ENCODE assay signal across 19 mouse cellular contexts in the genomic region with DNA sequence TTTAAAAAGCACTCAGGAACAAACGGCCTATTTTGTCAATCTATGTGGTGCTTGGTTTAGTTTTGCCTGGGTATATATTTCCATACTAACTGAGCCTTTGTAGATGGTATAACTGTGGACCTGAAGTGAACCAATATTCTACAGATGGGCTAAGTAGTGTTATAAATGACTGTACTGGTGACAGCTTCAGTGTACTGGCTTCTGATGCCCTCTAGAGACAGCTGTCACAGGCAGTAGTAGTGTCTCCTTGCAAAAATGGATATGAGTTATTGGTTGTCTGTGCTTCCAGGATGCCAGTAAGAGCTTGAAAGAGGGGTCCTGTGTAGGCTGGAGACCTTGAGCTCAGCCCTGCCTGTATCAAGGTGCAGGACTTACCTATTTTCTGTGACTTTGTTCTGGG.
DNase-seq lines count a peak whose midpoint lies in the region; ATAC-seq and TF ChIP-seq lines count a peak whose summit lies in the region.
"Had no signal": no experiment of that assay in that cellular context is flagged by ENCODE, and none has a peak within 500 bp of the region (broad histone marks: within the 10 kb centered on the region; RNA-seq: fewer than 3 reads in every experiment).

No protein-coding gene starts in this region.

- H3K27me3 ChIP-seq in forebrain, embryonic 16.5 days (replicated peaks; ENCODE audit: control insufficient read depth, insufficient read depth, low read length): no peaks in the 10 kb centered on the region
- no peaks in the 10 kb centered on the region for H3K27me3 ChIP-seq in forebrain, embryonic 13.5 days
- H3K27me3 ChIP-seq in kidney, postnatal 0 days (ENCODE audit: insufficient read depth, low read length): no peaks in the 10 kb centered on the region
- H3K27me3 ChIP-seq: embryonic facial prominence, embryonic 15.5 days; forebrain, embryonic 15.5 days; hindbrain, embryonic 15.5 days; liver, embryonic 15.5 days; midbrain, embryonic 13.5 days had no signal

- 97% methylated on average over 1 of the region's 1 CpGs for WGBS in forebrain, embryonic 16.5 days
- WGBS in forebrain, embryonic 13.5 days: 95% methylated on average over 1 of the region's 1 CpGs
- 95% methylated on average over 1 of the region's 1 CpGs for WGBS in kidney, postnatal 0 days

- H3K27ac ChIP-seq in forebrain, embryonic 16.5 days (ENCODE audit: low read length): no peak overlapping the region
- no peak overlapping the region for H3K27ac ChIP-seq in forebrain, embryonic 13.5 days
- H3K27ac ChIP-seq in kidney, postnatal 0 days: no peak overlapping the region
- H3K27ac ChIP-seq: embryonic facial prominence, embryonic 15.5 days; forebrain, embryonic 15.5 days; hindbrain, embryonic 15.5 days; liver, embryonic 15.5 days; midbrain, embryonic 13.5 days had no signal

- ATAC-seq in forebrain, embryonic 16.5 days: peak; percentile 45; the same call in 1 of the 2 replicates
- ATAC-seq in forebrain, embryonic 13.5 days: no peak
- ATAC-seq in kidney, postnatal 0 days (replicated peaks; ENCODE audit: low FRiP score, low read depth): no peak
- ATAC-seq: forebrain, embryonic 15.5 days; midbrain, embryonic 13.5 days had no signal

- TF ChIP-seq CTCF in kidney, postnatal 0 days (IDR thresholded peaks at IDR 0.05; ENCODE audit: low read depth): peak; percentile 32; the same call in 1 of the 2 replicates

- no peak overlapping the region for H3K9ac ChIP-seq in forebrain, embryonic 16.5 days (replicated peaks; ENCODE audit: low read depth, low read length)
- H3K9ac ChIP-seq in forebrain, embryonic 13.5 days: no peak overlapping the region
- H3K9ac ChIP-seq in kidney, postnatal 0 days (ENCODE audit: low read depth, low read length): no peak overlapping the region
- H3K9ac ChIP-seq: embryonic facial prominence, embryonic 15.5 days; forebrain, embryonic 15.5 days; hindbrain, embryonic 15.5 days; liver, embryonic 15.5 days; midbrain, embryonic 13.5 days had no signal

- H3K4me1 ChIP-seq in forebrain, embryonic 16.5 days (replicated peaks; ENCODE audit: control insufficient read depth, insufficient read depth, low read length): no peaks in the 10 kb centered on the region
- no peaks in the 10 kb centered on the region for H3K4me1 ChIP-seq in forebrain, embryonic 13.5 days
- H3K4me1 ChIP-seq in kidney, postnatal 0 days (replicated peaks; ENCODE audit: insufficient read depth, low read length): peaks cover 16% of the 10 kb centered on the region; the same call in 1 of the 2 replicates
- H3K4me1 ChIP-seq: embryonic facial prominence, embryonic 15.5 days; forebrain, embryonic 15.5 days; hindbrain, embryonic 15.5 days had no signal

- peaks cover 9% of the 10 kb centered on the region for H3K36me3 ChIP-seq in forebrain, embryonic 16.5 days (ENCODE audit: control insufficient read depth, insufficient read depth)
- peaks cover 32% of the 10 kb centered on the region for H3K36me3 ChIP-seq in forebrain, embryonic 13.5 days (ENCODE audit: poor library complexity, severe bottlenecking)
- H3K36me3 ChIP-seq in kidney, postnatal 0 days (ENCODE audit: insufficient read depth, low read length): peaks cover 14% of the 10 kb centered on the region

- H3K4me2 ChIP-seq in forebrain, embryonic 16.5 days (ENCODE audit: low read length): no peak overlapping the region
- no peak overlapping the region for H3K4me2 ChIP-seq in forebrain, embryonic 13.5 days
- H3K4me2 ChIP-seq in kidney, postnatal 0 days (ENCODE audit: low read length): no peak overlapping the region
- H3K4me2 ChIP-seq: embryonic facial prominence, embryonic 15.5 days; forebrain, embryonic 15.5 days; hindbrain, embryonic 15.5 days; liver, embryonic 15.5 days; midbrain, embryonic 13.5 days had no signal

- DNase-seq in kidney, postnatal 0 days (ENCODE audit: low spot score): no peak
- no peak for DNase-seq in kidney, postnatal 4 days
- DNase-seq in thymus, postnatal 0 days (ENCODE audit: low spot score): peak; percentile 18
- no peak for DNase-seq in thymus, adult 18-20 months
- DNase-seq in kidney, postnatal 10 days: no peak
- no peak for DNase-seq in left cerebral cortex, adult 11 months (ENCODE audit: low spot score)
- DNase-seq: cerebellum, adult 9-10 months; embryo, embryonic 11 days; gastrocnemius, postnatal 14 days; heart, postnatal 10 days; kidney, adult 2 months; layer of hippocampus, postnatal 36 days had no signal

- no peaks in the 10 kb centered on the region for H3K9me3 ChIP-seq in forebrain, embryonic 16.5 days (ENCODE audit: control insufficient read depth, low read length)
- H3K9me3 ChIP-seq in forebrain, embryonic 13.5 days (replicated peaks): no peaks in the 10 kb centered on the region
- H3K9me3 ChIP-seq in kidney, postnatal 0 days (replicated peaks; ENCODE audit: low read length): no peaks in the 10 kb centered on the region
- H3K9me3 ChIP-seq: embryonic facial prominence, embryonic 15.5 days; forebrain, embryonic 15.5 days; hindbrain, embryonic 15.5 days; liver, embryonic 15.5 days; midbrain, embryonic 13.5 days had no signal

- H3K4me3 ChIP-seq in forebrain, embryonic 16.5 days (replicated peaks; ENCODE audit: low read length): no peak overlapping the region
- no peak overlapping the region for H3K4me3 ChIP-seq in forebrain, embryonic 13.5 days
- no peak overlapping the region for H3K4me3 ChIP-seq in kidney, postnatal 0 days (replicated peaks; ENCODE audit: low read depth, low read length)
- H3K4me3 ChIP-seq: embryonic facial prominence, embryonic 15.5 days; forebrain, embryonic 15.5 days; hindbrain, embryonic 15.5 days; liver, embryonic 15.5 days; midbrain, embryonic 13.5 days had no signal
